In the genomic region with DNA sequence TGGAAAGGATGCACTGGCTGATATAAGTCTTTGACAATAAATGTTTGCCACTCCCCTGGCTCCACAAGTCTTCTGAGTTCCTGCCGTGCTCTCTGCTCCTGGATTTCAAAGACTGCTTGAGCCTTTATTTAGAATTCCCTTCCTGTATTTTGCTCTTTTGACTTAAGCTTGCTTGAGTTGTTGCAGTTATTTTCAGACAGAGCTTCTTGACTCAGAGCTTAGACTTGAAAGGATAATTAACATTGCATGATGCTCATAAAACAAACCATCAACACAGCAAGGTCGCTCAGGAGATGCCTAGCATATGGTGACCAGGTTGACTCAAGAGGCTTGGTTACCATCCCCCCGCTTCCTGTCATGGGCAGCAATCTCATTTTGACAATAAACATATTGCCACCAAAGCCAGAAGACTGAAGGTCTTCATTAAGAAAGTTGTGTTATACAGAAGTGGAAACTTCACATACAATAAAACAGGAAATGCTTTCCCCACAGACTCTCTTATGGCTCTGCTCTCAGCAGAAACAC, we compare ENCODE assay signal across 25 mouse cellular contexts.
DNase-seq lines count a peak whose midpoint lies in the region; ATAC-seq and TF ChIP-seq lines count a peak whose summit lies in the region.
"Had no signal": no experiment of that assay in that cellular context is flagged by ENCODE, and none has a peak within 500 bp of the region (broad histone marks: within the 10 kb centered on the region; RNA-seq: fewer than 3 reads in every experiment).

No protein-coding gene starts in this region.

- peak overlapping the region; percentile 41; the same call in 1 of the 2 replicates for H3K27ac ChIP-seq in kidney, embryonic 15.5 days
- H3K27ac ChIP-seq in embryonic facial prominence, embryonic 14.5 days (replicated peaks; ENCODE audit: low read depth, low read length), result no peak overlapping the region
- H3K27ac ChIP-seq in limb, embryonic 13.5 days, result peak overlapping the region; percentile 58; the same call in 1 of the 2 replicates
- no peak overlapping the region for H3K27ac ChIP-seq in forebrain, postnatal 0 days (ENCODE audit: low read depth, low read length)
- H3K27ac ChIP-seq in thymus, adult 2 months (ENCODE audit: control insufficient read depth, insufficient read depth, low read length), result no peak overlapping the region
- H3K27ac ChIP-seq: forebrain, embryonic 10.5 days; hindbrain, embryonic 13.5 days; intestine, embryonic 15.5 days; midbrain, embryonic 15.5 days; neural tube, embryonic 15.5 days had no signal

- no peak overlapping the region for H3K9ac ChIP-seq in kidney, embryonic 15.5 days
- no peak overlapping the region for H3K9ac ChIP-seq in embryonic facial prominence, embryonic 14.5 days (ENCODE audit: low read depth, low read length)
- no peak overlapping the region for H3K9ac ChIP-seq in limb, embryonic 13.5 days
- H3K9ac ChIP-seq in forebrain, postnatal 0 days, result no peak overlapping the region
- H3K9ac ChIP-seq: heart, embryonic 12.5 days; hindbrain, embryonic 13.5 days; intestine, embryonic 15.5 days; liver, postnatal 0 days; midbrain, embryonic 15.5 days; neural tube, embryonic 15.5 days had no signal

- no peak for DNase-seq in kidney, adult 8-10 months
- DNase-seq in brain, adult 2 months (ENCODE audit: low read depth, low spot score), result peak; percentile 24
- DNase-seq in embryonic facial prominence, embryonic 14.5 days (ENCODE audit: low spot score), result peak; percentile 41
- DNase-seq in forebrain, postnatal 0 days, result no peak
- DNase-seq in thymus, adult 2 months, result no peak
- no peak for DNase-seq in T-cell, adult 2 months (ENCODE audit: low spot score)
- DNase-seq: adrenal gland, postnatal 14 days; cerebellum, adult 11 months; cerebellum, postnatal 14 days; heart, postnatal 14 days; liver, postnatal 0 days; lung, postnatal 10 days; right cerebral cortex, postnatal 14 days; thymus, postnatal 4 days had no signal

- no peak for TF ChIP-seq CTCF in forebrain, postnatal 0 days (IDR thresholded peaks at IDR 0.05; ENCODE audit: low read depth)
- no peak for TF ChIP-seq CTCF in thymus, adult 2 months (IDR thresholded peaks at IDR 0.05; ENCODE audit: borderline replicate concordance, control insufficient read depth, extremely low read depth, insufficient read depth, low read length, poor library complexity)

- H3K4me1 ChIP-seq in kidney, embryonic 15.5 days, result no peaks in the 10 kb centered on the region; the same call in 1 of the 2 replicates
- peaks cover 12% of the 10 kb centered on the region; the same call in 1 of the 2 replicates for H3K4me1 ChIP-seq in embryonic facial prominence, embryonic 14.5 days (ENCODE audit: control insufficient read depth, insufficient read depth, low read length)
- peaks cover 35% of the 10 kb centered on the region for H3K4me1 ChIP-seq in limb, embryonic 13.5 days
- H3K4me1 ChIP-seq in forebrain, postnatal 0 days (ENCODE audit: insufficient read depth), result 0 out of 2 replicates have a peak, but pooled peaks cover 9% of the 10 kb centered on the region
- no peaks in the 10 kb centered on the region for H3K4me1 ChIP-seq in thymus, adult 2 months (replicated peaks; ENCODE audit: control insufficient read depth, insufficient read depth, low read length)
- H3K4me1 ChIP-seq: forebrain, embryonic 10.5 days; intestine, embryonic 15.5 days; midbrain, embryonic 15.5 days; neural tube, embryonic 15.5 days had no signal

- H3K4me3 ChIP-seq in kidney, embryonic 15.5 days (replicated peaks), result no peak overlapping the region
- H3K4me3 ChIP-seq in embryonic facial prominence, embryonic 14.5 days (ENCODE audit: low read depth, low read length), result no peak overlapping the region
- H3K4me3 ChIP-seq in limb, embryonic 13.5 days, result no peak overlapping the region
- H3K4me3 ChIP-seq in forebrain, postnatal 0 days (ENCODE audit: low read depth, low read length), result no peak overlapping the region
- H3K4me3 ChIP-seq in thymus, adult 2 months (ENCODE audit: control insufficient read depth, insufficient read depth, low read length), result no peak overlapping the region
- H3K4me3 ChIP-seq: forebrain, embryonic 10.5 days; heart, embryonic 12.5 days; hindbrain, embryonic 13.5 days; intestine, embryonic 15.5 days; midbrain, embryonic 15.5 days; neural tube, embryonic 15.5 days had no signal

- ATAC-seq in kidney, embryonic 15.5 days (replicated peaks; ENCODE audit: low FRiP score), result no peak
- ATAC-seq in embryonic facial prominence, embryonic 14.5 days (ENCODE audit: low read depth), result no peak
- ATAC-seq in limb, embryonic 13.5 days (ENCODE audit: low FRiP score, low read depth), result no peak
- ATAC-seq in forebrain, postnatal 0 days, result no peak
- ATAC-seq: activated CD4-positive, CD25-positive, alpha-beta regulatory T cell, adult 4 months; CD4-positive, CD25-positive, alpha-beta regulatory T cell, adult 4 months; intestine, embryonic 15.5 days; liver, postnatal 0 days; midbrain, embryonic 15.5 days; Patski had no signal

- TF ChIP-seq POLR2A in thymus, adult 2 months (IDR thresholded peaks at IDR 0.05; ENCODE audit: control insufficient read depth, extremely low read depth, insufficient read depth, low read length, poor library complexity), result no peak

- H3K27me3 ChIP-seq in kidney, embryonic 15.5 days, result no peaks in the 10 kb centered on the region
- no peaks in the 10 kb centered on the region for H3K27me3 ChIP-seq in embryonic facial prominence, embryonic 14.5 days (replicated peaks; ENCODE audit: control insufficient read depth, insufficient read depth, low read length)
- no peaks in the 10 kb centered on the region for H3K27me3 ChIP-seq in limb, embryonic 13.5 days
- H3K27me3 ChIP-seq in forebrain, postnatal 0 days (ENCODE audit: insufficient read depth, low read length), result no peaks in the 10 kb centered on the region
- H3K27me3 ChIP-seq in thymus, adult 2 months (ENCODE audit: control insufficient read depth, insufficient read depth, low read length), result no peaks in the 10 kb centered on the region
- H3K27me3 ChIP-seq: heart, embryonic 12.5 days; hindbrain, embryonic 13.5 days; intestine, embryonic 15.5 days; midbrain, embryonic 15.5 days; neural tube, embryonic 15.5 days had no signal

- no peak overlapping the region for H3K4me2 ChIP-seq in kidney, embryonic 15.5 days
- H3K4me2 ChIP-seq in embryonic facial prominence, embryonic 14.5 days (ENCODE audit: low read depth, low read length), result no peak overlapping the region
- no peak overlapping the region for H3K4me2 ChIP-seq in limb, embryonic 13.5 days (replicated peaks)
- no peak overlapping the region for H3K4me2 ChIP-seq in forebrain, postnatal 0 days (ENCODE audit: low read depth)
- H3K4me2 ChIP-seq: heart, embryonic 12.5 days; hindbrain, embryonic 13.5 days; intestine, embryonic 15.5 days; midbrain, embryonic 15.5 days; neural tube, embryonic 15.5 days had no signal

- WGBS in kidney, embryonic 15.5 days, result 54% methylated on average over 3 of the region's 3 CpGs
- 34% methylated on average over 3 of the region's 3 CpGs for WGBS in embryonic facial prominence, embryonic 14.5 days
- 20% methylated on average over 3 of the region's 3 CpGs for WGBS in limb, embryonic 13.5 days
- 76% methylated on average over 3 of the region's 3 CpGs for WGBS in forebrain, postnatal 0 days
- WGBS in thymus, adult 2 months, result 94% methylated on average over 3 of the region's 3 CpGs

- H3K9me3 ChIP-seq in kidney, embryonic 15.5 days (replicated peaks), result no peaks in the 10 kb centered on the region
- no peaks in the 10 kb centered on the region for H3K9me3 ChIP-seq in embryonic facial prominence, embryonic 14.5 days (ENCODE audit: control insufficient read depth, low read length)
- no peaks in the 10 kb centered on the region for H3K9me3 ChIP-seq in limb, embryonic 13.5 days
- no peaks in the 10 kb centered on the region for H3K9me3 ChIP-seq in forebrain, postnatal 0 days (ENCODE audit: low read length)
- H3K9me3 ChIP-seq: forebrain, embryonic 10.5 days; heart, embryonic 12.5 days; hindbrain, embryonic 13.5 days; intestine, embryonic 15.5 days; midbrain, embryonic 15.5 days; neural tube, embryonic 15.5 days had no signal

- no peaks in the 10 kb centered on the region for H3K36me3 ChIP-seq in kidney, embryonic 15.5 days
- H3K36me3 ChIP-seq in embryonic facial prominence, embryonic 14.5 days (ENCODE audit: control insufficient read depth, insufficient read depth, low read length), result no peaks in the 10 kb centered on the region
- H3K36me3 ChIP-seq in limb, embryonic 13.5 days, result no peaks in the 10 kb centered on the region
- no peaks in the 10 kb centered on the region for H3K36me3 ChIP-seq in forebrain, postnatal 0 days (ENCODE audit: insufficient read depth)
- H3K36me3 ChIP-seq in thymus, adult 2 months (ENCODE audit: control insufficient read depth, insufficient read depth, low read length), result no peaks in the 10 kb centered on the region
- H3K36me3 ChIP-seq: forebrain, embryonic 10.5 days; heart, embryonic 12.5 days; hindbrain, embryonic 13.5 days; intestine, embryonic 15.5 days; midbrain, embryonic 15.5 days; neural tube, embryonic 15.5 days had no signal

Comparison
In these comparisons a context has a peak if more than half of its experiments do, and no peak if none do; other contexts are left out.
1. H3K27ac ChIP-seq: peak in kidney, embryonic 15.5 days (single experiment) and limb, embryonic 13.5 days (single experiment); none in embryonic facial prominence, embryonic 14.5 days (single experiment), forebrain, postnatal 0 days (single experiment) and thymus, adult 2 months (single experiment).
2. DNase-seq: peak in brain, adult 2 months (single experiment) and embryonic facial prominence, embryonic 14.5 days (single experiment); none in kidney, adult 8-10 months (0 of 2), forebrain, postnatal 0 days (single experiment), thymus, adult 2 months (single experiment) and T-cell, adult 2 months (single experiment).